Mouse (Mus musculus): ENCODE data around the gene Zc3hc1. TPM values are rescaled to one million over a fixed set of nuclear protein-coding genes. Genes with fewer than 3 reads are reported as not detected.

Zc3hc1 gene
- total RNA-seq, 2 experiments from 2014 or later: 12.3 to 14.7 TPM

- intact Hi-C loops (cut with DNase I): no loop called here
- no peak for DNase-seq
These were observed 58.6 kb downstream of the Zc3hc1 start for GRCm38 (mm10) chr6:30332262-30332661.

GRCm38 (mm10) chr6:30330706-30331105, 60.1 kb downstream of the Zc3hc1 start:
- intact Hi-C loops (cut with DNase I): no loop called here
- DNase-seq: no peak

- intact Hi-C loops (cut with DNase I): no loop called here
- no peak for DNase-seq
These were observed 64.8 kb downstream of the Zc3hc1 start for GRCm38 (mm10) chr6:30325932-30326501.

GRCm38 (mm10) chr6:30321002-30321401, 69.8 kb downstream of the Zc3hc1 start:
- intact Hi-C loops (cut with DNase I): no loop called here
- DNase-seq: no peak

GRCm38 (mm10) chr6:30319216-30319615, 71.6 kb downstream of the Zc3hc1 start:
- DNase-seq: no peak
- intact Hi-C loops (cut with DNase I): no loop called here

Other genes starting within 250 kb of the Zc3hc1 start
- 10 to 100 TPM; 50.4 to 51.2 TPM for gene Ube2h, start 86.5 kb downstream of the Zc3hc1 start, total RNA-seq (2021)
- 10 to 100 TPM; 40.7 to 43.4 TPM for gene Klhdc10, start 10.8 kb upstream of the Zc3hc1 start, total RNA-seq (2021)
- 10 to 100 TPM in 1 of 2 experiments, 1 to 10 TPM in 1; 6.7 to 10.2 TPM for gene Tmem209, start 118.8 kb upstream of the Zc3hc1 start, total RNA-seq (2021)
- under 1 TPM; 0.23 to 0.25 TPM for gene Ssmem1, start 118.8 kb upstream of the Zc3hc1 start, total RNA-seq (2021)
- gene Cpa2, start 150.6 kb upstream of the Zc3hc1 start, total RNA-seq (2021): not detected
- not detected for gene Cpa4, start 177.3 kb upstream of the Zc3hc1 start, total RNA-seq (2021)
- gene Cpa5, start 220.0 kb upstream of the Zc3hc1 start, total RNA-seq (2021): not detected
- not detected for gene Cpa1, start 248.2 kb upstream of the Zc3hc1 start, total RNA-seq (2021)

Measured in gastrocnemius, postnatal 36 days (tissue).